Mouse (Mus musculus): Measurements from ENCODE around the gene Med17.
"Not testable (repeated sequence)": the region's sequence is repeated elsewhere in the genome, so short reads cannot be mapped to it uniquely, and the experiment has no call there.

Gene Med17

GRCm38 (mm10) chr9:15279649-15280490 lies at the start of gene Med17:
Gene Med17, minus strand, starts transcription at chr9:15279931.
- DNase-seq (ENCODE audit: low spot score in 2 of 2) = peak; percentile 92

- DNase-seq (ENCODE audit: low spot score in 2 of 2) = no peak
These were observed 38.5 kb upstream of the Med17 start for GRCm38 (mm10) chr9:15318170-15318742.

GRCm38 (mm10) chr9:15317223-15318169 lies 37.8 kb upstream of the Med17 start:
- no peak for DNase-seq (ENCODE audit: low spot score in 2 of 2)

GRCm38 (mm10) chr9:15316296-15316695 lies 36.6 kb upstream of the Med17 start:
- not testable (repeated sequence) for DNase-seq (ENCODE audit: low spot score in 2 of 2)

- DNase-seq (ENCODE audit: low spot score in 2 of 2) = no peak
These were observed 34.9 kb upstream of the Med17 start for GRCm38 (mm10) chr9:15314619-15315018.

GRCm38 (mm10) chr9:15313633-15314032 lies 33.9 kb upstream of the Med17 start:
- no peak for DNase-seq (ENCODE audit: low spot score in 2 of 2)

- no peak for DNase-seq (ENCODE audit: low spot score in 2 of 2)
These were observed 32.5 kb upstream of the Med17 start for GRCm38 (mm10) chr9:15312054-15312735.

GRCm38 (mm10) chr9:15310179-15310578 lies 30.4 kb upstream of the Med17 start:
- no peak for DNase-seq (ENCODE audit: low spot score in 2 of 2)

GRCm38 (mm10) chr9:15309425-15309824 lies 29.7 kb upstream of the Med17 start:
- DNase-seq (ENCODE audit: low spot score in 2 of 2) = no peak

GRCm38 (mm10) chr9:15308254-15308653 lies 28.5 kb upstream of the Med17 start:
- no peak for DNase-seq (ENCODE audit: low spot score in 2 of 2)

- no peak for DNase-seq (ENCODE audit: low spot score in 2 of 2)
These were observed 27.5 kb upstream of the Med17 start for GRCm38 (mm10) chr9:15307257-15307656.

GRCm38 (mm10) chr9:15306398-15307119 lies 26.8 kb upstream of the Med17 start, which contains the start of gene 4931406C07Rik:
Gene 4931406C07Rik, minus strand, starts transcription at chr9:15306448.
- no peak for DNase-seq (ENCODE audit: low spot score in 2 of 2)

- peak; percentile 96 for DNase-seq (ENCODE audit: low spot score in 2 of 2)
These were observed 26.0 kb upstream of the Med17 start, which contains the start of gene Taf1d for GRCm38 (mm10) chr9:15305503-15306397. Gene Taf1d, plus strand, starts transcription at chr9:15306214.

- no peak for DNase-seq (ENCODE audit: low spot score in 2 of 2)
These were observed 23.1 kb upstream of the Med17 start for GRCm38 (mm10) chr9:15302881-15303280.

GRCm38 (mm10) chr9:15302006-15302405 lies 22.3 kb upstream of the Med17 start:
- not testable (repeated sequence) for DNase-seq (ENCODE audit: low spot score in 2 of 2)

GRCm38 (mm10) chr9:15301399-15301798 lies 21.7 kb upstream of the Med17 start:
- peak in 1 of 2 experiments; percentile 22 for DNase-seq (ENCODE audit: low spot score in 2 of 2)

- no peak for DNase-seq (ENCODE audit: low spot score in 2 of 2)
These were observed 20.3 kb upstream of the Med17 start for GRCm38 (mm10) chr9:15300056-15300455.

- DNase-seq (ENCODE audit: low spot score in 2 of 2) = no peak
These were observed 18.7 kb upstream of the Med17 start for GRCm38 (mm10) chr9:15298451-15298850.

- DNase-seq (ENCODE audit: low spot score in 2 of 2) = no peak
These were observed 17.4 kb upstream of the Med17 start for GRCm38 (mm10) chr9:15297112-15297511.

- DNase-seq (ENCODE audit: low spot score in 2 of 2) = no peak
These were observed 9.5 kb upstream of the Med17 start for GRCm38 (mm10) chr9:15289251-15289650.
